Mouse (Mus musculus) Muller cell, postnatal 12 days (primary cell): ENCODE data around the gene Wdtc1.

ENCODE experiments used
- DNase-seq: peaks from one replicate; pipeline ENCODE4 v3.0.0-alpha.2; 2015; ENCODE audit errors: inconsistent ontology term

The Wdtc1 gene

DNA sequence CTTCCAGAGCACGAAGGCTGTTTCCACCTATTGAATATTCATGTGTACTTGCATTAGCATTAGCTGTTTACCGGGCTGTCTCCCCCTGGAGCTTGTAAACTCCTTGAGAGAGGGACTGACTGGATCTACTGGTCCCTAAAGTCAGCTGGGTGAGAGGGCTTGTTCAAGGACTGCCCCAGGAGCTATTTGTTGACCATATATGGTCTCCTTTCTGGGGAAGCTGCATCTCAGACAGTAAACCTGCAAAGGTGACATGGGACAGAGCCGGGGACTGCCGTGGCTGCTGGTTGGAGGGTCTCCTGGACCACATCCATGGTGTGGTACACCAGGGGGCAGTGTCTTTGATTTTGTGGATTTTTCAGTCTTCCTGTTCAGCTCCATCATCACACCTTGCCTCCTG, 70.6 kb downstream of the Wdtc1 start:
- no peak for DNase-seq

DNA sequence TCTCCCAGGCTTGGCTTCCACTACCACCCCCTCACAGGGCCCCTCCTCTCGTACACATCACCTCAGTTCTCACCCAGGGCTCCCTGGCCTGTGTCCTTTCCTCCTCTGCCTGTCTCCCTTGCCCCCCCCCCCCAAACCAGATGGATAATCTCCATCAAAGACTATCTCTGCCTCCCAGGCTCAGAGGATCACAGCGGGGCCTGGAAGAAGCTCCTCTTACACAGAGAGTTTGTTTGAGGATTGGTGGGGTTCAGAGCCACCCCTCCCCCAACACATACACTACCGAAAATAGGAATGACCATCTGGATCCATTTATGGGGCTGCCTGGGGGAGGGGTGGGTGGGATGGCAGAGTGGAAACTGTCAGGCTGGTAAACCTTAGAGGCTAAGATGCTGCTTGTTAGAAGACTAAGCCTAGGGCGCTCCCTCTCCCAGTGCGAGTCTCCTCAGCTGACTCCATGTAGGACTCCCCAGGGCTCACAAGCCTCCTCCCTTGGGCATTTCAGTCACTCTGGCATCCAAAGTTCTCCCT, 71.3 kb downstream of the Wdtc1 start:
- no peak for DNase-seq

DNA sequence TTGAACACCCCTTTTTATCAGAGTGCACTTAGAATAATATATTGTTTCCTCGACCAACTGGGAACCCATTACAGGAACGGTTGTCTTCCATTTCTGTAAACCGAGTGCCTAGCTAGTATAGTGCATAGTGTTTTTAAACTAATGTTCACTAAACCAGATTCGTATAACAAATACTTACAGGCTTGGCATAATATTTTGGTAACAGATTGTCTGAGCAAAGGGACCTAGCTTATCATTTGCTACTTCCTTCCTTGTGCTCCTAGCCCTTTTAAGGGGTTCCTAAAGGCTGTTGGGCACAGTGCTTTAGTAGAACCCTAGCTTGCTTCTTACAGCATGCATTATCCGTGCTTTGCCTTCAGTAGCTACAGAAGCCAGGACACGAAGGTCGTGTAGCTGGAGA, 71.8 kb downstream of the Wdtc1 start:
- DNase-seq: no peak

DNA sequence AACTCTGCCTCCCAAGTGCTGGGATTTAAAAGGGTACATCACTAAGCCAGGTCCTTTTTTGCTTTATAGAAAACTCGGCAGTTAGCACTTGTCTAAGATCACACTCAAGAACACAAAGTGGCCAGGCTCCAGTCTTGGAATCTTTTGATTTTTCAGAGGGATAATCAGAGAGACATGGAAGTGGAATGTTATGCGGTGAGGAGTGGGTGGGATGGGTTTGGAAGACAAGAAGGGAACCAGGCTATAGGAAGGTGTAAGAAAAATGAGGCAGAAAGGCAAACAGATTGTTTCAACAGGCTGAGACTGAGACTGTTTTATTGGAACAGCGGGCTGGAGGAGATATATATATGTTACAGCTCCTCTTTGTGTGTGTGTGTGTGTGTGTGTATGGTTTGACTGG, 74.8 kb downstream of the Wdtc1 start:
- no peak for DNase-seq

DNA sequence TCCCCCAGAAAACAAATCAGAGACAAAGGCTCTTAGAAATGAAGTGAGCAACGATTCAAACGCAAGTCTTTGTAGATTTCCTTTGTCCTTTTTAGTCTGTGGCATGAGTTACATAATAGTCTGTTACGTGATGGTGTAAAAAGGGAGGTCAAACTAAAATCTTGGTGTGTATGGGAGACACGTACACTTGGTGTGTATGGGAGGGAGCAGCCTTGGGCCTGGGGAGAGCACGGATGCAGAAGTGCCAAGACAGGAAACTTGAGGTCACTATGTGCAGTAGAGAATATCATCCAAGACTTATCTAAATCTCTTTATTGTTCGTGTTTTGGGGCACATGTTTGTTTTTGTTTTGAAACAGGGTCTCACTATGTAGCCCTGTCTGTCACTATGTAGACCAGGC, 75.2 kb downstream of the Wdtc1 start:
- DNase-seq: no peak

DNA sequence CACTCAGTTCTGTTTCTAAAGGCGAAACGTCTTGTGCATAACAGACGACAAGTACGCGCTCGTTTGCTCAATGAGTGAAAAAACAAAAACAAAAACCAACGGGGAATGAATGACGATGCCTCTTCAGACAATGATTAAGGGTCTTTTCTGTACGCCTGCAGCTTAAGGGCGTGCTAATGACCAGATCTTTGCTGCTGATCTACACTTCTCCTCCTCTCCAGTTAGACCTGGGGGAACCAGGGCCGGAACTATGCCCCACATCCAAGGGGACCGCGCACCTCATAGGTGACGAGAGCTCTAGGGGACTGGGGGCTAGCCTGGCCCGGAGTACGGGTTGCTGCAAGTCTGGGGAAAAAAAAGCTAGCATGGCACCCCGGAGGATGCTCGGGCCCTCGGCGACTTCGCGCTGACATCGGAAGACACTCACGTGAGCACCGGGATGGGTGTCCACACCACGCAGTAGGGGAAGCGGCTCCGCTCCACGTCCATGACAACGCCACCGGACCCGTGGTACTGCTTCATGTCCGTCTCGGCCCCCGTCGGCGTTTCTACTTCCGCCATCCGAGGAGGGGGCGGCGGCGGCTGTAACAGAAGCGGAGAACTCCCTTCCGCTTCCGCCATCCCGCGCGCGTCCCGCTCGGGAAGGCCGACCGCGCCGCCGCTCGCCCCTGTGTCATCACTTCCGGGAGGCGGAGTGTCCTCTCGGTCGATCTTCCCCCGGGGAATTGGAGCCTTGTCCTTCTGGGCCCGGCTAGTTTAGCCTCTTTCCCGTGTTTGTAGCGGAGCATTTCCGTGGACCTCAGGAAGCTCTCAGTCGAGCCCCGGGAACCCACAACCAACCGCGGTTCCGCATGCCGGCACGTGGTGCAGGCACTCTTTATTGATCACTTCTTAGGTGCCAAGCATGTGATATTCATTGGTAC, 75.9 kb downstream of the Wdtc1 start, which contains the start of gene Tmem222:
TSS of gene Tmem222 (minus strand) at position 689 of the 923 bp plus-strand sequence.
- peak; percentile 97 for DNase-seq

DNA sequence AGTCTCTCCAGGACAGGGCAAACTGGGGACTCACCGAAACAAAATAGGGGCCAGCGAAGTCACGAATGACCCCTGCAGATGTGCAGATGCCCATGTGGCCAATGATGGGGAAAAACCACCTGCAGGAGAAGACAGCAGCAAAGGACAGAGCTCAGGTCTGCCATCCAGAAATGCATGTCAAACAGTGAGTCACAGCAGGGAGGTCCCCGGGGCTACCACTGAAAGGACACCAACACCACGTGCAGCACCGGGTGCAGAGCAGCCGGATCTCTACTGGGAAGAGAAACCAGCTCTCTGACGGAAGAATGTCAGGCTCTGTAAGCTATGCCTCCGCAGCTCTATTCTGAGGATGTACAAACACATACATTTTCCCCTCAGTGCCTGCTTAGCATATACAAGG, 82.4 kb downstream of the Wdtc1 start:
- no peak for DNase-seq

DNA sequence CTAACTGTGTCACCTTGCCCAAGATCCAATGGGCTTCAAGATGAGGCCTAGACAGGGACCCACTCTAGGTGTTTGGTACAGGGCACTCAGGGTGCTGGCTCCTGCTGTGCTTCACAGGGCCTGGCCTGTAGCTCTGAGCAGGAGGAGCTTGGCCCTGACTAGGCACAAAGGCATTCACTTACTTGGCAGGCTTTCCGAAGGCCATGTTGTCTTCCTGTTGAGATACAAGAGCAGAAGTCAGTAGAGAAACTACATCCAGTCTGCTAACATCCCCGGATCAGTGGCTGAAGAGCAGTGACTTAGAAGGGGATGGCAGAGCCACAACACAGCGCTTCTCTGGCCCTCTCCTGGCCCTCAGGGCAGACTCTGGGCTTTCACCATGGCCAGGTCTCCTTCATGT, 83.7 kb downstream of the Wdtc1 start:
- DNase-seq: no peak

DNA sequence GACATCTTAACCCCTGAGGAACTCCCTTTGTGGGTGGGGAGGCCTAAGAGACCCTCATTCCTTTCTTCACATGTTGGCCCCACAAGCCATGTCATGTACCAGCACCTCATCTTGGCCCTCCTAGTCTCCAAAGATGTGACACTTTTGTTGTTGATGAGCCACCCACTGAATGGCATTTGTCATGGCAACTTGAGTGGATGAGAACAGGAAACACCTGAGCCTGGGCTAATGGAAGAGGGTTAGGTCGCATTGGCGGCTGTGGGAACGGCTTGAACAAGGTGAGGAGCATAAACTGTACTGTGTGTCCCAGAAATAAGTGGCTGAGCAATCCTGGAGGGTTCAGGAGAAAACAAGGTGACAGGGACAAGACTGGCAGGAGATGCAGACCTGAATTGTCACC, 84.3 kb downstream of the Wdtc1 start:
- DNase-seq: no peak

DNA sequence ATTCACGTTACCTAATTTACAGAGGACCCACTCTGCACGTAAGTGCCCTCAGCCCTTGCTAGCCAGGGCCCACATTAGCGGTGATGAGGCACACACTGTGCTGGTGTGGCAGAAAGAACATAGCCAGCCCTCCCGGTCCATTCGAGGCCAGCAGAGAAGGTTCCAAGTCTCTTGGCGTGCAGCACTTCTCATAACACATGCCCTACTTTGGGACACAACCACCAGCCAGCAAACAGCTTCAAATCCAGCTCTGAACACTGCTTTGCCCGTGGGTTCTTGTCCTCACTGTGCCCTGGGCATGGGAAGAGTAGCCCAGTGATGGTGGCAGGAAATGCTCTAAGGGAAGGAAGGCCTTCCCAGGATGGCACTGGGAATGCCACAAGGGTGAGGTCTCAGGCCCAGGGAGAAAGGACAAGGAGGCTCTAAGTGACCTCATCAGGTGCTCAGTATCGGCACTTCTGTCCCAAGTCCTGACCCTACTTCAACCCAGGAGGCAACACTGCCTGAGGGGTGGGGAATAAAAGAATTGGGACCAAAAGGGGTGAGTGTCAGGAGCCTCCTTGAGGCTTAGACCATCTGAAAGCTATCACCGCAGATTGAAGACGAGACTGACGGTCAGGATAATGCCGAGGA, 86.9 kb downstream of the Wdtc1 start:
- no peak for DNase-seq

DNA sequence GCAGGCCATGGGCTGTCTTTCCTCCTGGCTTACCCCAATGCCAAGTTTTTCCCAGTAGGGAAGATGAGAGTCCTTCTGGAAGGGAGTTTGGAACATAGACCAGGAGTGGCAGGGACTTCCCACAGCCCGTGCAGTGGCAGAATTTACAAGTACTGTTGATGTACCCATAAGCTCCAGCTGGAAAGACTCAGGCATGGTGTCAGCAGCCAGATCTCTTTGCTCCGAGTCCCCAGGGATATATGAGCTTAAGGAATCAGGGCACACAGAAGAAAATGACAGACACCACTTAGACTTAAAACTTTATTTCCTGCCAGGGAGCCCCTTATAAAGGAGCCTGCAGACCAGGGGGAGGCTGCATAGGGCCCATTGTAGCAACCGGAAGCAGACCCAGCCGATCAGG, 87.5 kb downstream of the Wdtc1 start:
- no peak for DNase-seq

DNA sequence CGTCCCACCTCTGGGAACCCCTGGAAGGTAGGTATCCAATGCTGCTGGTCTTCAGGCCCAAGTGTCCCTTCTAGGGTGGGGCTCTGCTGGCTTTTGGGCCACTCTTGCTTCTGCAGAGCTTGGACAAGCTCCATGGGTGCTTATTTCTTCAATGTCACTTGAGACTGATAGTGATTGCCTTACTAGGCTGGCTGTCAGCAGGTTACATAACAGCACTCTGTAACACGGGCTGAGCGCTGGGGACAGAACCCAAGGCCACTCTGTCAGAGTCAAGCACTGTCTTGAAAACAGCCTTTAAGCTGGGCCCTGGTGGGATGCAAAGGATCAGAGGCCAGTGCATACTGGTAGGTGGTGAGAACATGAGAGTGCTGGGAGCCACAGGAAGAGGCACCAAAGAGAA, 88.0 kb downstream of the Wdtc1 start:
- DNase-seq: no peak

DNA sequence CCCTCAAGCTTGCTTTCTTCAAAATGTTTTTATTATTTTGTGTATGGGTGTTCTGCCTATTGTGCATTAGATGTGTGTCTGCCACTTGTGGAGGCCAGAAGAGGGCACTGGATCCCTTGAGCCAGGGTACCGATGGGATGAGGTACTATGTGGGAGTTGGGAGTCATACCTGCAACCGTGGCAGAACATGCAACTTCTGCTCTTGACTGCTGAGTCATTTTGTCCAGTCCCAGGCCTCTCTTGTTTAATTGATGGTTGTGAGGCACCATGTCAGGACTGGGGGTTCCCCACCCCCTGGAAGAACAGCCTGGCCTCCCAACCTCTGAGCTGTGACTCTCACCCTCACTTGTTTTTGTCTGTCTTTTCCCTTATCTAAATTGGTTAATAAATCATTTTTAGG, 88.7 kb downstream of the Wdtc1 start:
- no peak for DNase-seq

DNA sequence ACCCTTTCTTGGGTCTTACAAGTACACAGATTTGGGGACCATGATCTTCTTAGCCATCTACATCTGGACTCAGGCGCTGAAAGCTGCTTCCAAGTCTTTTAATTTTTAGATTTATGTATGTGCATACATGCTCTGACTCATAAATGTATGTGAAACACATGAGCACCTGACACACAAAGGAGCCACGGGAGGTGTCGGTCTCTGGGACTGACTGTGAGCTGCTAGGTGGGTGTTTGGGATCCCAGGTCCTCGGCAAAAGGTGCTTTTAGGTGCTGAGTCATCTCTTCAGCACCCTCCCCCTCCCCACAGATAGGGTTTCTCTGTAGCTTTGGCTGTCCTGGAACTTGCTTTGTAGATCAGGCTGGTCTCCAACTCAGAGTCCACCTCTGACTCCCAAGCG, 89.5 kb downstream of the Wdtc1 start:
- no peak for DNase-seq

DNA sequence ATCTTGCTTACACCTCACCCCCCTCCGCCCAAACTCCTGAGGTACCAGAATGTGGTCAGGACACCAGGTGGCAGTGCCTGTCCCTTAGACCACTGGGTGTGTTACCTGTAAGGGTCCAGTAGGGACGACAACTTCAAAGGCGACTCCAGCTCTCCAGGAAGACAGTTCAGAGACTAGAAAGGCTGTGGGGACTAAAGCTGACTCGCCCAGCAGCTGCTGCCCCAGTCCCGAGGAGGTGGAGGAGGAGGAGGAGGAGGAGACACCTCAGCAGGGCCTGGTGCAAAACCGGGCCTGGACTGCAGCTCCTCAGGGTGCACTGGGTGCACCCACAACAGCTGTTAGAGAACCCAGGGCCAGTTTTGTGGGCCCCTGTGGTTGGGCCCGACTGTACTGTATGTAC, 90.4 kb downstream of the Wdtc1 start, which contains the start of gene Sytl1:
TSS of gene Sytl1 (minus strand) at position 232 of the 400 bp plus-strand sequence.
- no peak for DNase-seq

DNA sequence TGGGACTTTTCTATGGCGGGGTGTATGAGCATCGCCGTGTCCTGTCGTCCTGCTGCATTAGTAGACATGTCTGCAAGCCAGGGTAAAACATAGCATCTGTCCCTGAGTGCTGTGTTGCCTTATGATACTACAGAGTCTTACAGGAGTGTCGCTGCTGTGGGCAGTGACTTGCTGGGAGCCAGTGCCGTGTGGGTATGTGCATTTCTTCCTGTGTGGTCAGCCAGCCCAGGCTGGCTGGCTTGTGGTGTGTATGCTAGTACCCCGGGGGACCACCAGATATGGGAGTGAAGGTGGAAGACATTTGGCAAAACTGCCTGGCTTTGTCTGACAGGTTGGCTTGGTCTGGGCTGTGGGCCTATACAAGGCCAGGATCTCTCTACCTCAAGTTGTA, 90.9 kb downstream of the Wdtc1 start:
- no peak for DNase-seq

DNA sequence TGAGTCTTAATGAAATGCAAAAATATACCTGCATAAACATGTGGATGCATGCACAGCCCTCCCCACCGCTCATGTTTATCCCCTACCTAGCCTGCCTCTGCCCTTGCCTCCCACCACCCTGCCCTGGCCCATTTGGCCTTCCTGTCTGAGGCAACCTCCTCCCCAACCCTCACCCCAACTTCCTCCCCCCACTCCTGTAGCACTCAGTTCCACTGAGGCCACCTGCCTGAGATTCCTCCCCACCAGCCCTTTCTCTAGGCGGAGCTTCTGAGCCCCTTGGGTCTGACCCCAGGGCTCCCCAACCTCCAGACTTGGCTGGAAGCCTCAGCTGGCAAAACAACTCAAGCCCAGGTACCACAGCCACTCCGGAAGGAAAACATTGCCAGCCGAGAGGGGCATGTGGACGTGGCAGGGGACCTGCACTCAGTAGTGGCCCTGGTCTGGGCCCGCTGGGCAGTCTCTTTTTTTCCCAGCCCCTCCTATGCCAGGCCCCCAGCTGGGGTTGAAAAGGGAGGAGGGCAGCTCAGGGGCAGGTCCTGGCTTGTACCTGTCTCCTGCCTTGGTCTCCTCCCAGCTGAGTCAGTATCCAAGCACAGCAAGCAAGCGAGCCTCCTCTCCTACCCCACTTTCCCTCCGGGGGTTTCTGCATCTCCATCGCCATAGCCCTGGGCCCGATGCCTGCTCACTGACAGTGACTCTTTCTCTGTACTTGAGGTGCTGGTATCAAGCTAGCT, 91.5 kb downstream of the Wdtc1 start:
- no peak for DNase-seq

DNA sequence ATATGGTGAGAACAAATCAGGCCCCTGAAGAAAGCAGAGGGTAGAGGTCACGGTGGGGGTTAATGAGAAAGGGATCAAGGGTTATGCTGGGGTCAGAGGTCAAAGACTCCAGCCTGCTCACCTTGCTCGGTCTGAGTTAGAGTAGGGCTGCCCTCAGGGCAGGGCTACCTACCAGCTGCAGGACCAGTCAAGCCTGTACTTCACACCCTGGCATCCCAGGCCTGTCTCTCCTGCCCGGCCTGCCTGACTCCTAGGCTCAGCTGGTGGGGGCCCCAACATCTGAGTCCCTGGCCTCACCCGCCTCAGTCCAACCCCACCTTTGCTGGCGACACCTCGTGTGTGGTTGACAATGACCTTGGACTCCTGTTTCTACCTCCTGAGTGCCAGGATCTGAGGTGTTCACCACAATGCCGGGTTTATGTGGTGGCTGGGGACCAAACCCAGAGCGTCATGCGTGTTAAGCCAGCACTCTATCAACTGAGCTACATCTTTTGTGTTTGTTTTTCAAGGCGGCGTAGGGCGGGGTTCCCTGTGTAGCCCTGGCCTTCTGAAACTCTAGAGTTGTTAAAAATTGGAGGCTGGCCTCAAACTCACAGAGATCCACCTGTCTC, 95.4 kb downstream of the Wdtc1 start:
- DNase-seq: no peak

DNA sequence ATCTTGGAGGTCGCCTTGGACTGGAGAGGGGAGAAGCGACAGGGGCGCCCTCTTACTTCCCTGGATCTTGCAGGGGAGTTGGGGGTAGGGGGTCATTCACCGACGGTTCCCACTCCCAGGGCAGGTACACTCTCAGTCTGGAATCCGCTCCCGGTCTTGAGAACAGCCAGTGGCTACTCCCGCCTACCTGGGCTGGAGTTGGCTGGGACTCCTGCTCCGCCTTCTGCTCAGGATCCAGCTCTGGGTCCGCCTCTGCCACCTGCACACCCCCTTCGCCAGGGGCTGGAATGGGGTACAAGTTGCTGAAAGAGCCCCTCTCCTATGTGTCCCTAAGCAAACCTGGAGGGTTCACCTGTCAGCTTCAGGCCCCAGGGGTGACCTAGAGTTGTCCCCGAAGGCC, 96.1 kb downstream of the Wdtc1 start:
- DNase-seq: no peak

DNA sequence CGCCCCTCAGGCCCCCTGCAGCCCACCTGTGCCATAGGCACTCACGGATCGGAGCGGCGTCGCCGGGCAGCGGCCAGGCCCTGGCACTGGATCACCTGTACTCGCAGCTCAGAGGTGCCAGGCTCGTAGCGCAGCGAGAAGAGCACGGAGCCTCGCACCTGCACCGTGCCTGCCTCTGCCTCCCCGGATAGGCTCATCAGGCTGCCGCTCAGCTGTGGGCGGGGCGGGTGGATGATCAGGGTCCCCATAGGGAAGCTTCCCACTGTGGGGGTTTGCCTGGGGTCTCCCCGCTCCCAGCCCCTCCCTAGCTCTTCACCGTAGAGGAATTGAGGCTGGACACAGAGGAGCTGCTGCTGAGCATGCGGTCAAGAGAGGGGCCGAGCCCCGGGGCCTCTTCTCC, 96.5 kb downstream of the Wdtc1 start:
- no peak for DNase-seq

DNA sequence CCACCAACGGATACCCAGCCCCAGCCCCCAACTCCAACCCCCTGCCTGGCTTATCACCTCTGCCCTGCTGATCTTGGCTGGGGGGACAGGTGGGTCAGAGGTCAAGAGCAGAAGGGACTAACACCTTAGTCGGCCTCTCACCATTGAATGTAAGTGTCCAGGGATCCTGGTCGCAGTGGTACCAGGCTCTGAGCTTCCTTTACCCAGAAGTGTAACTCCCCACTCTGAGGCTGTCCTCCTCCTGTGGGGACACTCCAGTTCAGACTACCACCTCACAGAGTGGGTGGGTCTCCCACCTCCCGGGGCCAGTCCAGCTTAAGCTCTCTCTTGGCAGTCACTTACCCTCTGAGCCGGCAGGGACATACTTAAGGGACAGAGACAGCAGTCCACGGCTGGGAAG, 97.9 kb downstream of the Wdtc1 start:
- DNase-seq: no peak

DNA sequence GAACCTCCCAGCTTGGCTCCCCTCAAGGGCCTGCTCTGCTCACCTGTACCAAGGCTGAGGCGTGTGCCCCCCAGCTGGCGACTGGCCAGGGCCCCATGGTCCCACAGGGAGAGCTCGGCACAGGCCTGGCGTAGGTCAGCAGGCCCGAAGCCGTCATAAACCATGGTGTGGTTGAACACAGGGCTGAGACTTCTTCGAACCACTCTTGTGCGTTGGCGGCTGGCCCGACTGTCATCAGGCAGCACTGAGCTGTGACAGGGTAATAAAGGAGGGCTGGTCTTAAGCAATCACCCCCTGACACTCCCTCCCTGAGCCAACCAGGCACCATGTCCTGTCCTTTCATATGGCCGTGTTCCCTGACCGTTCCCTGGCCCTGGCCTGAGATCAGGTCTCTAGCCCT, 99.9 kb downstream of the Wdtc1 start:
- no peak for DNase-seq
